Mouse (Mus musculus): ENCODE measurements around the gene Usp22. TPM values are rescaled to one million over a fixed set of nuclear protein-coding genes. Genes with fewer than 3 reads are reported as not detected.

The Usp22 gene
- polyA plus RNA-seq, 1 experiment = 51.9 TPM

- no peak for DNase-seq (ENCODE audit: low spot score)
Observed at GRCm38 (mm10) chr11:61108911-61109361, 65.9 kb downstream of the Usp22 start.

- DNase-seq (ENCODE audit: low spot score) = peak; percentile 57
Observed at GRCm38 (mm10) chr11:61104241-61104901, 70.5 kb downstream of the Usp22 start.

DNA sequence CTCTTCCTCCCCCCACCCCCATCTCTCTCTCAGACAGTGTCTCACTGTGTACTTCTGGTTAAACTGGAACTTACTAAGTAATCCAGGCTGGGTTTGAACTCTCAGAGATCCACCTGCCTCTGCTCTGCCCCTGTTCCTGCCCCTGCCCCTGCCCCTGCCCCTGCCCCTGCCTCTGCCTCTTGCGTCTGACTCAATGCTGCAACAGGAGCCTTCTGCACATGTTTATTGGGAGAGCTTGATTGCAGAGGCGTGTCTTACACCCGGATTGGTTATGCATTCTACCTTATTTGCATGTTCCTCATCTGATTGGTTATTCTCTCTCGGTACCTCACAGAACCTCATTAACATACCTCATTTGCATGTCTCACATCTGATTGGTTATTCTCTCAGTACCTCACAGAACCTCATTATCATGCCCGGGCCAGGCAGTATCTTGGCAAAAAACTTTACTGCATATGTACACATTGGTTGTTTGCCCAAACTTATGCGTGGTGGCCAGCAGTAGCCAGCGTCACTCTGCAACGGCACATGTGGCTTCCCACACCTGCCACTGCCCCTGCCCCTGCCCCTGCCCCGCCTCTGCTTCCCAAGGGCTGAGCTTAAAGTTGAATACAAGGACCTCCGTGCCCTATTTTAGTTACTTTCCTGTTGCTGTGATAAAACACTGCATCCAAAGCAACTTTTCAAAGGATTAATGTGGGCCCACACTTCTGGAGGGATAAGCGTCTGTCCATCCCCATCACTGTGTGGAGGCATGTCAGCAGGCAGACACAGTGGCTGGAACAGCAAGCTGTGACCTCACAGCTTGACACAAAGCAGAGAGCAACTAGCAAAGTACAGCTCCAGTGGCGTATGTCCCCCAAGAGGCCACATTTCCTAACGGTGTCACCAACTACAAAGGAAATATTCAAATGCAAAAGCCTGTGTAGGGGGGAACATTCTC, 72.2 kb downstream of the Usp22 start:
- no peak for DNase-seq (ENCODE audit: low spot score)

Other genes with a start within 250 kb of the Usp22 start
- 44.0 and 46.6 TPM in 2 replicates for gene Map2k3, start 243.0 kb downstream of the Usp22 start, polyA plus RNA-seq (2012; rRNA removed)
- 4.9 and 7.7 TPM in 2 replicates for gene Kcnj12, start 152.5 kb downstream of the Usp22 start, polyA plus RNA-seq (2012; rRNA removed)
- 3.5 and 4.3 TPM in 2 replicates for gene Tnfrsf13b, start 48.3 kb downstream of the Usp22 start, polyA plus RNA-seq (2012; rRNA removed)
- gene Aldh3a1, start 32.5 kb upstream of the Usp22 start, polyA plus RNA-seq (2012; rRNA removed) = 145 and 173 TPM in 2 replicates
- 71.3 and 77.7 TPM in 2 replicates for gene Aldh3a2, start 92.4 kb upstream of the Usp22 start, polyA plus RNA-seq (2012; rRNA removed)
- gene Slc47a2, start 167.8 kb upstream of the Usp22 start, polyA plus RNA-seq (2012; rRNA removed) = 0.25 and 0.41 TPM in 2 replicates
- gene Slc47a1, start 203.3 kb upstream of the Usp22 start, polyA plus RNA-seq (2012; rRNA removed) = 24.4 and 29.1 TPM in 2 replicates

Measured in urinary bladder, adult 2 months (tissue).